Mouse (Mus musculus): ENCODE measurements around the gene Tcp1.

DNA sequence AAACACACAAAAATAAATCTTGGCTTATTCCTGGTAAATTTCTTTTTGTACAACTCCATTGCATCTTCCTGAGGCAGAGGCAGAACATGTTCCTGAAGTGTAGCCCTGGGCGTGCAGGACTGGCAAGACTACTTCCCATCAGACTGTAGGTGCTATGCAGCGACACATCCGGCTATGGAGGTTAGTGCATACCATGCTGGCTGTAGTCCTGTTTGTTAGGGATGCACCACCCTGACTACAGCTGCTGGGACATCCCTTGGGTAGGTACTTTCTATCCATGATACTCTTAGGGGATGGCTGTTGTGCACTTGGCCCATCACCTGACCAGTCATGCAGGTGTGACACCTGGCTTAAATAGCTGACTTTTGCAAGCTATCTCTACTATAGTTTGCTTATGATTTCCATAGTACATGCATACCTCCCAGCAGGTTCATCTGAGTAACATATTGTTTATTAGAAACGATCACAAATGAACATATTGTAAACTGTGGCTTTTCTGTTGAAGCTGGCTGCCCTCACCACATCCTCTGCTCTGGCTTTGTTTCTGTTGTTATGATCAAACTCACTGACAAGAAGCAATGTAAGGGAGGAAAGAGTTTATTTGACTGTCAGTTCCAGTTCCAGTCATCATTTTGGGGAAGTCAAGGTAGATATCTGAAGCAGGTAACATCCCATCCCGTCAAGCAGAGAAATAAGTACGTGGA, 27.1 kb downstream of the Tcp1 start:
- TF ChIP-seq CTCF (IDR thresholded peaks at IDR 0.05; ENCODE audit: control insufficient read depth, insufficient read depth, low read length) = no peak
- TF ChIP-seq POLR2A (IDR thresholded peaks at IDR 0.05; ENCODE audit: borderline replicate concordance, control insufficient read depth, low read depth, low read length) = no peak
